Mouse (Mus musculus): ENCODE measurements around the gene Gm9195.

The Gm9195 gene

GRCm38 (mm10) chr14:72491738-72492137 lies at the start of gene Gm9195:
TSS of gene Gm9195 (minus strand) at chr14:72491838.
- DNase-seq (ENCODE audit: low spot score in 2 of 2): no peak

- DNase-seq (ENCODE audit: low spot score in 2 of 2): no peak
Measured at GRCm38 (mm10) chr14:72536392-72537017, 44.9 kb upstream of the Gm9195 start.

GRCm38 (mm10) chr14:72533862-72534261 lies 42.2 kb upstream of the Gm9195 start:
- DNase-seq (ENCODE audit: low spot score in 2 of 2): no peak

- DNase-seq (ENCODE audit: low spot score in 2 of 2): no peak
Measured at GRCm38 (mm10) chr14:72532028-72532917, 40.6 kb upstream of the Gm9195 start.

GRCm38 (mm10) chr14:72527126-72527525 lies 35.5 kb upstream of the Gm9195 start:
- no peak for DNase-seq (ENCODE audit: low spot score in 2 of 2)

GRCm38 (mm10) chr14:72519561-72519960 lies 27.9 kb upstream of the Gm9195 start:
- DNase-seq (ENCODE audit: low spot score in 2 of 2): no peak

- DNase-seq (ENCODE audit: low spot score in 2 of 2): no peak
Measured at GRCm38 (mm10) chr14:72518786-72519185, 27.1 kb upstream of the Gm9195 start.

GRCm38 (mm10) chr14:72516376-72516775 lies 24.7 kb upstream of the Gm9195 start:
- DNase-seq (ENCODE audit: low spot score in 2 of 2): no peak

- DNase-seq (ENCODE audit: low spot score in 2 of 2): no peak
Measured at GRCm38 (mm10) chr14:72506723-72507420, 15.2 kb upstream of the Gm9195 start.

- DNase-seq (ENCODE audit: low spot score in 2 of 2): no peak
Measured at GRCm38 (mm10) chr14:72506018-72506722, 14.5 kb upstream of the Gm9195 start.

- no peak for DNase-seq (ENCODE audit: low spot score in 2 of 2)
Measured at GRCm38 (mm10) chr14:72504985-72505384, 13.3 kb upstream of the Gm9195 start.

GRCm38 (mm10) chr14:72503241-72503640 lies 11.6 kb upstream of the Gm9195 start:
- no peak for DNase-seq (ENCODE audit: low spot score in 2 of 2)

- DNase-seq (ENCODE audit: low spot score in 2 of 2): no peak
Measured at GRCm38 (mm10) chr14:72493775-72494174, 2.1 kb upstream of the Gm9195 start.

- DNase-seq (ENCODE audit: low spot score in 2 of 2): no peak
Measured at GRCm38 (mm10) chr14:72490367-72490766, 1.3 kb downstream of the Gm9195 start.

- DNase-seq (ENCODE audit: low spot score in 2 of 2): no peak
Measured at GRCm38 (mm10) chr14:72474501-72474900, 17.1 kb downstream of the Gm9195 start.

GRCm38 (mm10) chr14:72468429-72468828 lies 23.2 kb downstream of the Gm9195 start:
- no peak for DNase-seq (ENCODE audit: low spot score in 2 of 2)

GRCm38 (mm10) chr14:72466384-72466783 lies 25.3 kb downstream of the Gm9195 start:
- DNase-seq (ENCODE audit: low spot score in 2 of 2): no peak

GRCm38 (mm10) chr14:72461591-72461990 lies 30.0 kb downstream of the Gm9195 start:
- DNase-seq (ENCODE audit: low spot score in 2 of 2): no peak

- DNase-seq (ENCODE audit: low spot score in 2 of 2): no peak
Measured at GRCm38 (mm10) chr14:72460291-72460690, 31.3 kb downstream of the Gm9195 start.

- no peak for DNase-seq (ENCODE audit: low spot score in 2 of 2)
Measured at GRCm38 (mm10) chr14:72458930-72459329, 32.7 kb downstream of the Gm9195 start.

- DNase-seq (ENCODE audit: low spot score in 2 of 2): no peak
Measured at GRCm38 (mm10) chr14:72447141-72448091, 44.2 kb downstream of the Gm9195 start.

Measured in spleen, postnatal 14 days (tissue).